Mouse (Mus musculus) forebrain, embryonic 15.5 days (tissue): Measurements from ENCODE around the gene Nkain2. TPM values are rescaled to one million over a fixed set of nuclear protein-coding genes. Genes with fewer than 3 reads are reported as not detected.

ENCODE experiments used
- ATAC-seq: fragments of 200-750 bp; cut with Nextera tagmentation; replicated peaks from 2 replicates; pipeline ENCODE4 v1.8.0; 2017; ENCODE audit warnings: mild to moderate bottlenecking, moderate TSS enrichment, moderate library complexity
- H3K27ac ChIP-seq: fragments of 300-500 bp; sonication (generic); replicated peaks from 2 replicates; pipeline ENCODE4 v1.5.1; 2015; ENCODE audit warnings: mild to moderate bottlenecking, inconsistent platforms
- H3K27me3 ChIP-seq: fragments of 300-500 bp; sonication (generic); 2 replicates; pipeline ENCODE4 v1.6.1; 2015; ENCODE audit warnings: inconsistent platforms
- H3K36me3 ChIP-seq: fragments of 300-500 bp; sonication (generic); 2 replicates; pipeline ENCODE4 v1.6.1; 2015; ENCODE audit warnings: mild to moderate bottlenecking, inconsistent platforms
- H3K4me1 ChIP-seq: fragments of 300-500 bp; sonication (generic); 2 replicates; pipeline ENCODE4 v1.6.1; 2015; ENCODE audit warnings: inconsistent platforms
- H3K4me2 ChIP-seq: fragments of 300-500 bp; sonication (generic); replicated peaks from 2 replicates; pipeline ENCODE4 v1.6.1; 2015; ENCODE audit warnings: mild to moderate bottlenecking, inconsistent platforms
- H3K4me3 ChIP-seq: fragments of 300-500 bp; sonication (generic); 2 replicates; pipeline ENCODE4 v1.5.1; 2015; ENCODE audit warnings: mild to moderate bottlenecking, inconsistent platforms
- H3K9ac ChIP-seq: fragments of 300-500 bp; sonication (generic); replicated peaks from 2 replicates; pipeline ENCODE4 v1.6.1; 2015; ENCODE audit warnings: mild to moderate bottlenecking, inconsistent platforms
- H3K9me3 ChIP-seq: fragments of 300-500 bp; sonication (generic); 2 replicates; pipeline ENCODE4 v1.6.1; 2016; ENCODE audit warnings: inconsistent platforms
- WGBS: fragments of 180-500 bp; shearing (Covaris S2); methylation state at CpG from one replicate; pipeline ENCODE4 v1.1.7; 2015; ENCODE audit warnings: mixed read lengths; 5-methylcytosine and 5-hydroxymethylcytosine counted together
- polyA plus RNA-seq: library from polyadenylated mRNA; unstranded; fragments of >200 nt; fragmentation: Nextera tagmentation; extraction: Ambion mirVana; gene quantifications from 2 replicates; pipeline ENCODE4 v1.2.1, GENCODE M21; 2015

The Nkain2 gene
- 11.8 and 13.1 TPM in 2 replicates for polyA plus RNA-seq

- 1% methylated on average over 81 of the region's 81 CpGs for WGBS
- no peaks in the 10 kb centered on the region for H3K9me3 ChIP-seq
- peak within 1 kb of the TSS; percentile 77 for H3K4me2 ChIP-seq
- H3K4me3 ChIP-seq, result peak within 1 kb of the TSS; percentile 80
- peaks cover 10% of the 10 kb centered on the region for H3K4me1 ChIP-seq
- H3K27me3 ChIP-seq, result no peaks in the 10 kb centered on the region
- H3K36me3 ChIP-seq, result no peaks in the 10 kb centered on the region
- H3K27ac ChIP-seq, result peak within 1 kb of the TSS; percentile 93
- H3K9ac ChIP-seq, result peak within 1 kb of the TSS; percentile 96
- ATAC-seq, result peak; percentile 90
These were observed at the start of gene Nkain2 for GRCm38 (mm10) chr10:32889652-32890506. Gene Nkain2 (minus strand): TSS chr10:32890462.

- Histone ChIP-seq H3K9ac (no peak overlapping the region), H3K9me3 (no peaks in the 10 kb centered on the region), H3K4me2 (no peak overlapping the region), H3K27ac (no peak overlapping the region), H3K4me1 (no peaks in the 10 kb centered on the region), H3K27me3 (no peaks in the 10 kb centered on the region), H3K4me3 (no peak overlapping the region), H3K36me3 (no peaks in the 10 kb centered on the region)
- 92% methylated on average over 3 of the region's 3 CpGs for WGBS
- no peak for ATAC-seq
These were observed 49.6 kb upstream of the Nkain2 start for GRCm38 (mm10) chr10:32939853-32940252.

- H3K27me3 ChIP-seq, result no peaks in the 10 kb centered on the region
- H3K4me1 ChIP-seq, result no peaks in the 10 kb centered on the region
- H3K4me3 ChIP-seq, result no peak overlapping the region
- H3K36me3 ChIP-seq, result no peaks in the 10 kb centered on the region
- no peak overlapping the region for H3K4me2 ChIP-seq
- H3K9ac ChIP-seq, result no peak overlapping the region
- no peaks in the 10 kb centered on the region for H3K9me3 ChIP-seq
- no peak overlapping the region for H3K27ac ChIP-seq
- no peak for ATAC-seq
These were observed 4.8 kb upstream of the Nkain2 start for GRCm38 (mm10) chr10:32895093-32895492.

GRCm38 (mm10) chr10:32890507-32891131, 357 bp upstream of the Nkain2 start:
- Histone ChIP-seq H3K4me1 (peaks cover 10% of the 10 kb centered on the region), H3K4me2 (peak overlapping the region; percentile 77), H3K27ac (peak overlapping the region; percentile 93), H3K27me3 (no peaks in the 10 kb centered on the region), H3K9ac (peak overlapping the region; percentile 96), H3K4me3 (peak overlapping the region; percentile 80), H3K9me3 (no peaks in the 10 kb centered on the region), H3K36me3 (no peaks in the 10 kb centered on the region)
- 2% methylated on average over 13 of the region's 13 CpGs for WGBS
- ATAC-seq, result peak; percentile 61

DNA sequence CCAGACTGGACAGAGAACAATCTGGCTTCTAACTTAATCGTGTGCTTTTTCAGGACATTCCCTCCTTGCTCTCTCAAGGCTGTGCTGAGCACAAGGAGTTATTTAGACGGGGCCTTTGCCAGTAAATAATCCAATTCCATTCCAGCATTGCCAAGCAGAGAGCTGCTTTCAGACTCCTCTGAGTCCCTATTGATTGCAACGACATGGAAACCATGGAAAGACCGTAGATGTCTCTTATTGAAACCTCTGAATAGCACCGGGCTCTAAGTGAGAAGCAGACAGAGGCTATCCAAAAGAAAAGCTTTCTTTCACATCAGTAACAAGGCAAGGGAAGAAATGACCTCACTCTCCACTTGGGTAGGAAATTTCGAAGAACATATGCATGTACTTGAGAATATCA, 8.3 kb downstream of the Nkain2 start:
- Histone ChIP-seq H3K36me3 (no peaks in the 10 kb centered on the region), H3K27ac (peak overlapping the region; percentile 28), H3K4me3 (no peak overlapping the region), H3K9ac (no peak overlapping the region), H3K4me1 (0 out of 2 replicates have a peak, but pooled peaks cover 7% of the 10 kb centered on the region), H3K4me2 (no peak overlapping the region), H3K9me3 (no peaks in the 10 kb centered on the region), H3K27me3 (no peaks in the 10 kb centered on the region)
- WGBS, result 17% methylated on average over 6 of the region's 6 CpGs
- peak; percentile 93 for ATAC-seq

DNA sequence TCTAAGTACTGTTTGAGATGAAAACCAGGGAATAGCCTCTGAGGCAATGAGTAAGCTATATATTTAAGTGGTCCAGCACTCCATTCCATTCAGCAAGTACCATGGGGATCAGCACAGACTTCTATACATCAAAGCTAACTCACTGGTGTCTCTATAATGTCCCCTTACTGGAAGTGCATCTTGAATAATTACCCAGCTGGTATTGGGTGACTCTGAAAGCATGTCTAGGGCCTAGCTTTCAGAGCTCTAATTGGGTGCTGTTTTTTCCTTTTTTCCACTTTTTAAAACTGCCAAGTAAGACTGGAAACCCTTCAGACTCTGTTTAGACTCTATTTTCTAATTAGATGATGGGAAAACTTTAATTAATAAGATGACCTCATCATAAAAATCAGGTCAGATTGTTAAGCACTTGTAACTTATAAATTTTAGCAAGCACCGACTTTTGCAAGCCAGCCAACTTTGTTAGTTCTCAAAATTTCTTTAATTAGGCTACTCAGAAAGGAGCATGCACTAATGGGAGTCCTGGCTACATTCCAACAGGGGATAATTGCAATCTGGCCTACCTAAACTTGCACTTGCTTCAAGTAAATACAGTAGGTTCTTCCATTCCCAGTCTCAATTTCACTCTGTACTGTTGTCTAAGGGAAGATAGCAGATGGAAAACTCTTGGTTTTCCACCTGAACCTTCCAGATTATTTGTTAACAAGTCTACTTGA, 19.4 kb downstream of the Nkain2 start:
- WGBS, result 22% methylated on average over 1 of the region's 1 CpGs
- H3K27ac ChIP-seq, result peak overlapping the region; percentile 71
- H3K9ac ChIP-seq, result no peak overlapping the region
- peaks cover 20% of the 10 kb centered on the region for H3K4me1 ChIP-seq
- H3K9me3 ChIP-seq, result no peaks in the 10 kb centered on the region
- H3K36me3 ChIP-seq, result no peaks in the 10 kb centered on the region
- peak; percentile 94 for ATAC-seq
- no peak overlapping the region for H3K4me3 ChIP-seq
- H3K27me3 ChIP-seq, result no peaks in the 10 kb centered on the region
- no peak overlapping the region for H3K4me2 ChIP-seq

DNA sequence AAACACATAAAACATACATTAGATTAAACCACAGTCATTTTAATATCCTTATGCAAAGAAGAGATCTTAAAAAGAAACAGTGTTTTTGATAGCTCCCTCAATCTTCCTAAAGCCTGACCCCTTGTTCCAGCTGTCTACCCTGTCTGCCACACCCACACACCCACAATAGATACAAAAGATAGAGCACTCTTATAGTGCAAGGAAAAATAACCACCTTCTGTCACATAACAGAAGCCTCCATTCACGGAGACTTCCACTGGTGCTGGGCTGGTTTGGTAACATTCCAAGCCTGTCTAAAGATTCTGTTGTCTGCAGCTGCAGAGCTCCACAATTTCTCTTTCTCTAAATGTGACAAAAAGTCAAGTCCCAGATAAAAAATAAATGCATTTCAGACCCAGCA, 20.7 kb downstream of the Nkain2 start:
- Histone ChIP-seq H3K4me3 (no peak overlapping the region), H3K4me2 (no peak overlapping the region), H3K9me3 (no peaks in the 10 kb centered on the region), H3K4me1 (peaks cover 20% of the 10 kb centered on the region), H3K27me3 (no peaks in the 10 kb centered on the region), H3K27ac (peak overlapping the region; percentile 71), H3K36me3 (no peaks in the 10 kb centered on the region), H3K9ac (no peak overlapping the region)
- ATAC-seq, result no peak
- WGBS, result 19% methylated on average over 1 of the region's 1 CpGs

DNA sequence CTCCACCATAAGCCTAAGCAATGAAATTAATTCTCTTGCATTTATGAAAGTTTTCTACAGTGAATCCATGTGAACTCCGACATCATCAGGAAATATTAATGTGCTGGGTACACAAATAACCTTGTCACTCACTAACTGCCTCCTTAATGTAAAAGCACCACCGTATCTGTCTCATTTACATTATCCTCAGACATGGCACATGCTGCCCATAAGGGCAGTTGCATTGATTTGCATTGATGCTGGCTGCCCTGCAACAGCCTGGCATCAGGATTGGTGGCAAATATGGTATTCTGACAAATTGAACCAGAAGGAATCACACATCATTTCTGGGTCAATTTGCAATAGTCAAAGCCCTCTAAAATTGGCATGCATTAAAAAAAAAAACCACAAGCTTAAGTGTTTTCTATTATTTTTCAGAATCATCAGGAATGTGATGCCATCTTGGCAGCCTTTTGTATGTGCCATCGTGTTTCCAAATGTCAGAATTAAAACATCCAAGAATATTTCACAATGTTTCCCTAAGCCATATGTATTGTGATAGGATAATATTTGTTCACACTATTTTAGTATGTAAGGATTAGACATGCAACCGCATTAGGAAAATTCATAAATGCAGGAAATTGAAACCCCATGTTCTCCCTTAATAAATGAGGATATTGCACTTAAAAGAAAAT, 74.9 kb downstream of the Nkain2 start:
- Histone ChIP-seq H3K27me3 (no peaks in the 10 kb centered on the region), H3K36me3 (no peaks in the 10 kb centered on the region), H3K4me1 (peaks cover 8% of the 10 kb centered on the region; the same call in 1 of the 2 replicates), H3K4me2 (no peak overlapping the region), H3K9me3 (no peaks in the 10 kb centered on the region), H3K9ac (no peak overlapping the region), H3K27ac (0 out of 2 replicates have a peak overlapping the region, but pooled peaks have one; percentile 19), H3K4me3 (no peak overlapping the region)
- ATAC-seq, result peak; percentile 89
- WGBS, result 53% methylated on average over 4 of the region's 4 CpGs

DNA sequence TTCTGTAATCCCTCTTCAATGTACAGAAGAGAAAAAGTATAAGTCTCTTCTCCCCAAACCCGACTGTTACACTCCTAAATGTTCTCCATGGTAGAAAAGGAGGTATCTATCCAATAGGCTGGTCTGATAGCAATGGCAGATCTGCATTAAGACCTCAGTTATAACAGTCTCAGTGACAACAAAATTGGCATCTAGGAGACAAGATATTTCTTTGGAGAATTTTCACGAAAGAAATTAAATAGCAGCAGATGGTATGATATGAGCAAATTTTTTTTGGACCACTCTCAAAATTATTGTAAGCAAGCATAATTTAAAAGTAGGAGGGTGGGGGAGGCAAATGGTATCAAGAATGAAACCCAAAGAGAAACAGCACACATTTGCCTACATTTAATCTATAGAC, 94.0 kb downstream of the Nkain2 start:
- WGBS, result 60% methylated on average over 2 of the region's 2 CpGs
- Histone ChIP-seq H3K4me2 (no peak overlapping the region), H3K4me3 (no peak overlapping the region), H3K9me3 (no peaks in the 10 kb centered on the region), H3K9ac (no peak overlapping the region), H3K27me3 (no peaks in the 10 kb centered on the region), H3K27ac (no peak overlapping the region), H3K36me3 (no peaks in the 10 kb centered on the region), H3K4me1 (no peaks in the 10 kb centered on the region)
- peak; percentile 53; the same call in 1 of the 2 replicates for ATAC-seq

GRCm38 (mm10) chr10:32790541-32790940, 99.7 kb downstream of the Nkain2 start:
- ATAC-seq, result no peak
- no peaks in the 10 kb centered on the region for H3K27me3 ChIP-seq
- H3K27ac ChIP-seq, result no peak overlapping the region
- no peak overlapping the region for H3K9ac ChIP-seq
- no peak overlapping the region for H3K4me3 ChIP-seq
- H3K4me1 ChIP-seq, result no peaks in the 10 kb centered on the region
- H3K9me3 ChIP-seq, result no peaks in the 10 kb centered on the region
- no peak overlapping the region for H3K4me2 ChIP-seq
- H3K36me3 ChIP-seq, result no peaks in the 10 kb centered on the region

DNA sequence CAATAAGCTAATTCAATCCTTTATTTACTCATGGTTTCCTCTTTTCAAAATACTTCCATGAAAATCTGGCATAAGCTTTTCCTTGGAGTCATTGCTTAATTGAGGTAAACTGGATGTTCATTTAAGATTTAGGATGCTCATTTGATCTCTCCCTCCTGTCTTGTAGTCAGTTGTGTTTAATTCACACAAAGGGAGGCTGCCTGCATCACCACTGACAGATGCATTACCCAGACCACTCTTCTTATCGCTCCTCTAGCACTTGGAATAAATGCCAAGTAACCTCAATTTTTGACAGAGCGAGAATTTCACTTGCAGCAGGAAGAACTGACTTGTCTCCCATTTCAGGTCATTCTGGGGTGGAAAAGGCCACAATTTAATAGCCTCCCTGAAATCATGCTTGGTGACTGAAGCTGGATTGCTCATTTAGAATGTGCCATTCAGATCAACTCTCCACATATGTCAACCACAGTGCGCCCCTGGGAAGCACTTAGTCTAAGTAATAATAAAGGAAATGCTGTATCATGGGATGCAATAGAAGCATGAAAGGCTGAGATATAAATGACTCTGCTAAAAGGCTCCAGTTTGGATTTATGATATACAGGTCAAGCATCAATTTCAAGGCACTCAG, 107.4 kb downstream of the Nkain2 start:
- no peaks in the 10 kb centered on the region for H3K4me1 ChIP-seq
- H3K27ac ChIP-seq, result no peak overlapping the region
- H3K4me3 ChIP-seq, result no peak overlapping the region
- no peak for ATAC-seq
- H3K9me3 ChIP-seq, result no peaks in the 10 kb centered on the region
- no peaks in the 10 kb centered on the region for H3K27me3 ChIP-seq
- H3K4me2 ChIP-seq, result no peak overlapping the region
- H3K36me3 ChIP-seq, result no peaks in the 10 kb centered on the region
- 71% methylated on average over 3 of the region's 3 CpGs for WGBS
- no peak overlapping the region for H3K9ac ChIP-seq
